Mouse (Mus musculus): ENCODE measurements around the gene Ddt.
"Not testable (repeated sequence)": the region's sequence is repeated elsewhere in the genome, so short reads cannot be mapped to it uniquely, and the experiment has no call there.

Gene Ddt

GRCm38 (mm10) chr10:75767756-75768155 lies 5.5 kb downstream of the Ddt start:
- not testable (repeated sequence) for DNase-seq (ENCODE audit: inconsistent ontology term)

DNA sequence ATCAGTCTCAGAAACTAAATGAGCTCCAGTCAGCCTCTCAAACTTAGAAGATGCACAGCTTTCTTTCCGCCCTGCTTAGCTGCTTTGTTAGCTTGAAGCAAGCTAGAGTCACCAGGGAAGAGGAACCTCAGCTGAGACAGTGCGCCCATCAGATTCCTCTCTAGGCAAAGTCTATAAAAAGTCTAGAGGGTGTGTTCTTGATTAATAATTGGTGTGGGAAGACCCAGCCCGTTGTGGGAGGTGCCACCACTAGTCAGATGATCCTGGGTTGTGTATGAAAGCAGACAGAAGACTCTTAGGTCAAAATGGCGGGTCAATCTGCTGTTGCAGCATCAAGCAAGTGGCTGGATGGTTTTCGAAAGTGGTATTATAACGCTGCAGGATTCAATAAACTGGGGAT lies 6.4 kb downstream of the Ddt start:
- DNase-seq (ENCODE audit: inconsistent ontology term) = no peak

DNA sequence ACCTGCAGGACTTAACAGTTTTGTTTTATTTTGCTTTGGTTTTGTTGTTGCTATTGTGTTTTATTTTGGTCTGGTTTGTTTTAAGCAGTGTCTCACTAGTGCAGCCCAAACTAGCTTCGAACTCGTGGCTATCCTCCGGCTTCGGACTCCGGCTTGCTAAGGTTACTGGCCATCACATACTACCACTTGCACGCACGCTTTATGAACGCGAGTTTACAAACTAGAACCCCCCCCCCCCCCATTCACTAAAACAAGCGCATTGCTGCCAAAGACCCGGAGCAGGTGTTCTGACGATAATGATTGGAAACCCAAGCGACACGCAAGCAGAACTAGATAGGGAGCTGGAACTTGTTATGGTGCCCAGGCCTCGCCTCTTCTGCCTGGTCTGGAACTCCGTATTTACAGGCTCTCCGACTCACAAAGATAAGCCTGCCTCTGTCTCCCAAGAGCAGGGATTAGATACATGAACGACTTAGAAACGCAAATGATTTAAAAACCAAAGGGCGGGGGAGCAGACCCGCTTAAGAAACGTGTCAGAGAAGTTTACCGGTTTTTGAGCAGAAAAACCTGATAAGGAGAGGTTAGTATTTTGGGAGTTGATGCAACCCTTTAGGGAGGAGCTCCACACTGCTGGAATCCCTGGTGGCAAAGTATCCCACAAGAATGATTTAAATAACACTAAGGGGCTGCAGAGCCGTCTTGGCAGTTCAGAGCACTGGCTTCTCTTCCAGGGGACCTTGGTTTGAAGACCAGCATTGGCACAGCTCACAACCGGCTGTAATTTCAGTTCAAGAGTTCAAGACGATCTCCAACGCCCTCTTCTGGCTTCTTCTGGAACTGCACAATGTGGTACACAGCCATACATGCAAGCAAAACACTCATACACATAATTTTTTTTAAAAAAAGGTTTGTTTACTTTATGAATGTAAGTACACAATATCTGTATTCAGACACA lies 8.4 kb downstream of the Ddt start:
- peak; percentile 68 for DNase-seq (ENCODE audit: inconsistent ontology term)

GRCm38 (mm10) chr10:75763682-75764518 lies 9.3 kb downstream of the Ddt start, which contains the start of gene Cabin1:
Gene Cabin1, minus strand, starts transcription at chr10:75764341.
- DNase-seq (ENCODE audit: inconsistent ontology term) = peak; percentile 97

GRCm38 (mm10) chr10:75762413-75762812 lies 10.8 kb downstream of the Ddt start:
- no peak for DNase-seq (ENCODE audit: inconsistent ontology term)

DNA sequence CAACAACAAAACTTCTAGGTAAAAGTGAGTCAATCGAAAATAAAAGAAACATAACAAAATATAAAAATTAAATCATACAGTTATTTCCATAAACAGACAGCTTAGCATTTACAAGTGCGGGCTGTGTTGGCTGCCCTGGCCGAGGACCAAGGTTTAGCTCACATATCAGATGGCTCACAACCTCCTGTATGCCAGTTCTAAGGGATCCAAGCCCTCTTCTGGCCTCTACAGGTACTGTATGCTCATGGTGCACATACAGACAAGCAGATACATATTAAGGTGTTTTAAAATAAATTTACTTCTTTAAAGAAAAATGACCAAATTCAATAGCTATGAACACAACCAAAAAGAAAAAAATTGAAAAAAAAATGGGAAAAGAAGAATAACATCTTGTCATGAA lies 12.9 kb downstream of the Ddt start:
- no peak for DNase-seq (ENCODE audit: inconsistent ontology term)

- DNase-seq (ENCODE audit: inconsistent ontology term) = no peak
Observed at GRCm38 (mm10) chr10:75756719-75757118, 16.5 kb downstream of the Ddt start.

- peak; percentile 43 for DNase-seq (ENCODE audit: inconsistent ontology term)
Observed at GRCm38 (mm10) chr10:75744017-75744416, 29.2 kb downstream of the Ddt start.

- no peak for DNase-seq (ENCODE audit: inconsistent ontology term)
Observed at GRCm38 (mm10) chr10:75743369-75743768, 29.8 kb downstream of the Ddt start.

GRCm38 (mm10) chr10:75740866-75741265 lies 32.3 kb downstream of the Ddt start:
- DNase-seq (ENCODE audit: inconsistent ontology term) = no peak

GRCm38 (mm10) chr10:75725449-75725848 lies 47.8 kb downstream of the Ddt start:
- no peak for DNase-seq (ENCODE audit: inconsistent ontology term)
